Mouse (Mus musculus) erythroblast, embryonic 14.5 days (primary cell): Measurements from ENCODE around the gene Myocd.

ENCODE experiments used
- GATA1 ChIP-seq: IDR thresholded peaks from 2 replicates; pipeline ENCODE4 v1.6.1; 2012; ENCODE audit warnings: low read length, inconsistent platforms, mixed read lengths
- TAL1 ChIP-seq: IDR thresholded peaks from 3 replicates; pipeline ENCODE4 v1.6.1; 2012; ENCODE audit warnings: low read length, inconsistent platforms, mixed read lengths

GRCm38 (mm10) chr11:65128666-65129065, 141.1 kb downstream of the Myocd start:
- TF ChIP-seq GATA1 (no peak), TAL1 (no peak)
